Mouse (Mus musculus): ENCODE measurements around the gene Sf3b1.
"Not testable (repeated sequence)": the region's sequence is repeated elsewhere in the genome, so short reads cannot be mapped to it uniquely, and the experiment has no call there.

The Sf3b1 gene

DNA sequence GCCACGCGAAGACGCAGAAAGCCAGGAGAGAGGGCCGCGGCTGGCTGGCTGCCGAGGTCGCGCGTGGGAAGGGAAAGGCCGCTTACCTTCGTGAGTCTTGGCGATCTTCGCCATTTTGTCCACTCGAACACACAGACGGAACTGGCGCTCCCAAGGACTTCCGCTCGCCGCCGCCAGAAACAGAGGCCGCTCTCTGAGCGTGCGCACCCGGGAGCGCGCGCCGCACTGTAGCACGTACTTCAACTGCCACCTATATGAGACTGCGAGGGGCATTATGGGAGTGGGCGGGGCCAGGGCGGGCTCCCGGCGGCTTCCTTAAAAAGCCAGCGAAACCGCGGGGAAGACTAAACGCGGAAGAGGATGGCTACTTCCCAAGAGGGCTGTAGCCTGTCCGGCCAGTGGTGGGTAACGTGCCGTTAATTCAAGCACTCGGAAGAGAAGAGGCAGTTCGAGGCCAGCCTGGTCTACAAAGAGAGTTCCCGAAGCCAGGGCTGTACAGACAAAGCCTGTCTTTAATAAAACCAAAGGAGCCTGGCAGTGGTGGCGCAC is at the start of gene Sf3b1:
Gene Sf3b1 (minus strand): TSS at position 229 of the 549 bp plus-strand sequence.
- DNase-seq (ENCODE audit: extremely low read depth, low read depth): peak; percentile 98

GRCm38 (mm10) chr1:55076395-55076743 is 49.1 kb upstream of the Sf3b1 start:
- DNase-seq (ENCODE audit: extremely low read depth, low read depth): no peak

DNA sequence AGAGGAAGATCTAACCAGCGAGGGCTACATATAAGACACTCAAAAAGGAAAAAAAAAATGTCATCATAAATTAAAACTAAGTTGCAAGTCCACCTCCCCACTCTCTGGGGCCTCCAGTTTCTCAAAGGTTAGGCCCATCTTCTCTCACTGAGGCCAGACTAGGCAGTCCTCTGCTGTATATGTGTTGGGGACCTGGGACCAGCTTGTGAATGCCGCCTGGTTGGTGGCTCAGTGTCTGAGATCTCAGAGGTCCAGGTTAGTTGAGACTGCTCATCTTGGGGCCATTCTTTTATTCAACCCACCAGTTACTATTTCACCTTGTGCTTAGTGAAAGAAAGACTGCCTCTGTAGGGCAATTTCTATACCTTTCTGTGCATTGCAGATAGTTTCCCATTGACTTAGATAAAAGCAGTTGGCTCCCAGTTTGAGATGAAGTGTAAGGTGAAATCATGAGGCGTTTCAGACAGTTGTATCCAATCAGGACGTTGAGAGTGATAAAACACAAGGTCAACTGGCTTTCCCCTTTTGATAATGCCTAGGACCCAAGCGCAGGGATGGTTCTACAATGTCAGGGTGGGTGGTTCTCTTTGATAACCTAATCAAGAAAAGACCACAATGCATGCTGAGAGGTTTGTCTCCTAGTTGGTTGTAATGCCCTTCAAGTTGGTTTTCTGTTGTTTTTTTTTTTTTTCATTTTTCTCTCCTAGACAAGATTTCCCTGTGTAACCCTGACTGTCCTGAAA is 48.5 kb upstream of the Sf3b1 start:
- DNase-seq (ENCODE audit: extremely low read depth, low read depth): peak; percentile 90

DNA sequence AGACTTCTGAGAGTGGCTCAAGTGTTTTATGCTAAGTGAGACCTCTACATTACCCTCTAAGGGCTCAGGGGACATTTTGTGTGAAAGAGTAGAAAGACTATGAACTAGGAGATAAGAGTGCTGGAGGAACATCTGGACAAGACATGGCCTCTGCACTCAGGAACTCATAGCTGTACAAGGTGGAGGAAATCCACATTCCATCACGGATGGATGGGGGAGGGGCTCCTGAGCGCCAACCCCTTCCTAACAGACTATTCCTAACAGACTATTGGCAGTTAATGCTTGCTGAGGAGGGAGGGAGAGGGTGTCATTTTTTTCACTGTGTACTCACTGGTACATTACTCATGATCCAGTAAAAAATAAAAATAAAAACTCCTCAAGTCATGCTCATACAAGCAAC is 47.5 kb upstream of the Sf3b1 start:
- DNase-seq (ENCODE audit: extremely low read depth, low read depth): no peak

DNA sequence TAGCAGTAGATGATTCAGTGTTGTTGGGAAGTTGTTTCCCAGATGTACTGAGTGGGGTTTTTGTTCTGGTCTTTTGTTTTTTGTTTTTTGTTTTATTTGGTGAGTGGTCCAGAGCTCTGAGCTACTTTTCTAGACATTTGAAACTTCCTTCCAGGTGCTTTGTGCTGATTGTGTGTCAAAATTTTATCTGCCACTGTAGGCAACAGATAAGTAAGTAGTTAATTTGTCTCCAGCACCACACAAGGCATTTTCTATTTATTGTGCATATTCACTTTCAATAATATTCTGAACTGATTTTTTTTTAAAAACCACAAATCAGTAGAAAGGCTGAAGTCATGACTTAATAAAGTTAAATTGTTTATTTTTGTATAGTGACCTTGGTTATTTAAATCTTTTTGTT is 45.0 kb upstream of the Sf3b1 start:
- DNase-seq (ENCODE audit: extremely low read depth, low read depth): not testable (repeated sequence)

DNA sequence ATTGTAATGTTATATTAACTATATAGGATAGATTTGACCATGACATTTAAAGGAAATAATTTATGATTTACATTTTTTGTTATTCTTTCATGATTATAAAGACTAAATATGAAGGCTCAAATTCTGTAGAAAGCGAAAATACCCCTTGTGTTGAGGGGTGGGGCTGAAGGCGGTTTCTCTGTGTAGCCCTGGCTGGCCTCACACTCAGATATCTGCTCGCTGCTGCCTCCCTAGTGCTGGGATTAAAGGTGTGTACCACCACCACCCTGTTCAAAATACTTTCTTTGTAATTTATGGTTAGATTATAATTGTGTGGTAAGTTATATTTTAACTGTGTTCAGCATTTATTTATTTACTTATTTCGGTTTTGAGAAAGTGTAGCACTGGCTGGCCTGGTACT is 34.5 kb upstream of the Sf3b1 start:
- DNase-seq (ENCODE audit: extremely low read depth, low read depth): no peak

GRCm38 (mm10) chr1:55061099-55061498 is 33.8 kb upstream of the Sf3b1 start:
- no peak for DNase-seq (ENCODE audit: extremely low read depth, low read depth)

DNA sequence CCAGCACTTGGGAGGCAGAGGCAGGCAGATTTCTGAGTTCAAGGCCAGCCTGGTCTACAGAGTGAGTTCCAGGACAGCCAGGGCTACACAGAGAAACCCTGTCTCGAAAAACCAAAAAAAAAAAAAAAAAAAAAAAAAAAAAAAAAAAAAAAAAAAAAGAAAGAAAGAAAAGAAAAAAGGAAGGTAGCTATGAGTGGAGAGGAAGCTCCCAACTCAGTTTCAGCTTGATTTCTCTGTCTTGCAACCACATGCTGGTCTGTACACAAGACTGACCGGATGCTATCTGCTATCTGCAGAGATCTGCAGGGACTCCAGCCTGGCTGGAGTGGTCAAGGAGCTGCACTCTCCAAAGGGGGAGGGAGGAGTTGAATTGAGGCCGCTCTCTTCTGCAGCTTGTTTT is 31.1 kb upstream of the Sf3b1 start:
- not testable (repeated sequence) for DNase-seq (ENCODE audit: extremely low read depth, low read depth)

- peak; percentile 92 for DNase-seq (ENCODE audit: extremely low read depth, low read depth)
Observed at GRCm38 (mm10) chr1:55055322-55056115, 28.2 kb upstream of the Sf3b1 start.

- no peak for DNase-seq (ENCODE audit: extremely low read depth, low read depth)
Observed at GRCm38 (mm10) chr1:55053596-55053995, 26.3 kb upstream of the Sf3b1 start.

- DNase-seq (ENCODE audit: extremely low read depth, low read depth): no peak
Observed at GRCm38 (mm10) chr1:55053005-55053404, 25.7 kb upstream of the Sf3b1 start.

GRCm38 (mm10) chr1:55052355-55052953 is 25.2 kb upstream of the Sf3b1 start, which contains the start of gene Coq10b:
Gene Coq10b, plus strand, starts transcription at chr1:55052770.
- peak; percentile 94 for DNase-seq (ENCODE audit: extremely low read depth, low read depth)

DNA sequence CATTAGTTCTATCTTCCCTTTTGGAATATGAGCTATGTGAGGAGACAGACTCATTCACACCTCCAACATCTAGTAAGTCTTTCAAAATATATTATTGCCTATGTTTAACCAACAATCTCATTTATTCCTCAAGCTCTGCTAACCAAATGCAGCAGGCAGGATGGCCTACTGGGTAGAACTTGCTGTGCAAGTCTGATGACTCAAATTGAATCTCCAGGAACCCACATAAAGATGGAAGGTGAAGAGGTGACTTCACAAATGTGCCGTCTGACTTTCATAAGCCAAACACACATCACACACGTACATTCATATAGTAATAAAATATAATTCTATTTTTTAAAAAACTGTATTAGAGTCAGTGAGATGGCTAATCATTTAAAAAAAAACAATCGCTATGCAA is 24.4 kb upstream of the Sf3b1 start:
- DNase-seq (ENCODE audit: extremely low read depth, low read depth): no peak

DNA sequence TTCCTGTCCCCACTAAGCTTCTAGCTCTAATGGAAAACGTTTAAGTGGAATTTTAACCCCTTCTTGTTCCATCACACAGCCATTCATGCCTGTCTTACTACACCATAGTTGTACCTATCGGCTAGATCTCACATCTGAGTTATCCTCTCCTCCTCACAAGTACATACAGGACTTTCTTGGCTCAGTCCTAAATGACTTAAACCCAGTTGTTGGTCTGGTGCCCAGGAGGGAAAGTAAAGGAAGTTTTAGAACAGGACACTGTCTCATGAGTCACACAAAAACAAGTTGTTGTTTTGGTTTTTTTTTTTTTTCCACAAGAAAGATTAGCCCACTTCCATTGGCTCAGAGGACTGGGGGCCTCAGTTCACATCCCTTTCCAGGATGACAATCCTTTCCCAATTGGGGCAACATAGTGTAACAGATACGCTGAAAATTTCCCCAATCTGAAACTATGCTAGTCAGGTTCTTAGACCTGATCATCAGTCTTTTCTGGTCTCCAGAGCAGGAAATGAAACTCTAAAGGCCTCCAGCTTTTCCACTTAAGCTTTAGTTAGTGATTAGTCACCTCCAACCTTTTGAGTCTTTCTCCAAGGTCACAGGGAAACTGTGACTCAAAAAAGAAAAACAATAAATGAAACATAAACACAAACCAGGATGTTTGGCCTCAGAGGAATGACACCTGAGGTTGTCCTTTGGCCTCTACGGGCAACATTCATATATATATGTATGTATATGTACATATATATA is 21.7 kb upstream of the Sf3b1 start:
- no peak for DNase-seq (ENCODE audit: extremely low read depth, low read depth)

- no peak for DNase-seq (ENCODE audit: extremely low read depth, low read depth)
Observed at GRCm38 (mm10) chr1:55043164-55043563, 15.9 kb upstream of the Sf3b1 start.

DNA sequence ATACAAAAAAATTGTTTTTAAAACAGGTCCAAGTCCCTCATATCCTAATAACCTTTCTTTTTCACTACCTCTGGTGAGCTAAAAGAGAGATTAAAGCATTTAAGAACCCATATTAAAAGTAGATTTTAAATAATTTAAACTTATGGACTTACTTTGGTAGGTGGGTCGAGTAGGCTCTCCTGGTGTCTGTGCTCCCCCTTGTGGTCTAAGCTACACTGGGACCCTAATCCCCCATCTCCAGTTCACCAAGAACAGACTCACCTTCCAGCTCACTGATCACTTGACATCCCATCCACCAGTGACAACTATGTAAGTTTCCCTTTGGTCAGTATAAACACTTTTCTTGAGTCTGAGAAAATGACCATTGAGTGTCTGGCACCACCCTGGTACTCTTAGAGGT is 15.0 kb upstream of the Sf3b1 start:
- no peak for DNase-seq (ENCODE audit: extremely low read depth, low read depth)

DNA sequence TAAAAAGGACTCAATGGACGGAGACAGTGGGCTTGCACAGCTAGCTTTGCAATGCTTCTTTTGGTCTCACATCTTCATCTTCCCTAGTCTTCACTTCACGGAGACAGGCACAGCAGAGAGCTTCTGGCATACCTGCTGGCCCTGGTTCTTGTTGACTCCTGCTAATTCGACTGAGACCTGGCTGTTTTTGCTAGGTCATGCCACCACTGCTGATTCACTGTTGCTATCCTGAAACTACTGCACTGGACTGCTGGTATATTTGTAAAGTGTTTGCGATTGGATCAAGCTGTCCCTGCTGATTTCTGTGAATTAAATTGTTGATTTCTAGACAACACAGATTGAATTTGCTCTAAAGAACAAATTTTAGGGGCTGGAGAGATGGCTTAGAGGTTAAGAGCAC is 14.4 kb upstream of the Sf3b1 start:
- no peak for DNase-seq (ENCODE audit: extremely low read depth, low read depth)

DNA sequence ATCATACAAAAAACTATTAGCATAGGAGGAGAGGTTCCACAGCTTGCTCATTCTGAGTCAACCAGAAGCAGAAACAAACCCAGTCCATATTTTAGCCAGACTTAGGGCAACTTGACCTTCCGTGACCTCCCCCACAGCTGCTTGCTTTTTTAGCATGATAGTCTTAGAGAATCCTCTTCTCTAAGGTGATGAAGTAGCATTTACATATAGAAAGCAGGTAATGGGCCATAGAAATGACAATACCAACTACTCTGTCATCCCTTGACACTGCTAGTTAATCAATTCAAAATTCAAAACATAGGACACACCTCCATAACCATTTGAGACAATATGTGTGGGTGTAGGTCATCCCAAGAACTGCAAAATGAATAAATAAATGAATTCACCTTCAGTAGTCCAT is 12.7 kb upstream of the Sf3b1 start:
- DNase-seq (ENCODE audit: extremely low read depth, low read depth): no peak

DNA sequence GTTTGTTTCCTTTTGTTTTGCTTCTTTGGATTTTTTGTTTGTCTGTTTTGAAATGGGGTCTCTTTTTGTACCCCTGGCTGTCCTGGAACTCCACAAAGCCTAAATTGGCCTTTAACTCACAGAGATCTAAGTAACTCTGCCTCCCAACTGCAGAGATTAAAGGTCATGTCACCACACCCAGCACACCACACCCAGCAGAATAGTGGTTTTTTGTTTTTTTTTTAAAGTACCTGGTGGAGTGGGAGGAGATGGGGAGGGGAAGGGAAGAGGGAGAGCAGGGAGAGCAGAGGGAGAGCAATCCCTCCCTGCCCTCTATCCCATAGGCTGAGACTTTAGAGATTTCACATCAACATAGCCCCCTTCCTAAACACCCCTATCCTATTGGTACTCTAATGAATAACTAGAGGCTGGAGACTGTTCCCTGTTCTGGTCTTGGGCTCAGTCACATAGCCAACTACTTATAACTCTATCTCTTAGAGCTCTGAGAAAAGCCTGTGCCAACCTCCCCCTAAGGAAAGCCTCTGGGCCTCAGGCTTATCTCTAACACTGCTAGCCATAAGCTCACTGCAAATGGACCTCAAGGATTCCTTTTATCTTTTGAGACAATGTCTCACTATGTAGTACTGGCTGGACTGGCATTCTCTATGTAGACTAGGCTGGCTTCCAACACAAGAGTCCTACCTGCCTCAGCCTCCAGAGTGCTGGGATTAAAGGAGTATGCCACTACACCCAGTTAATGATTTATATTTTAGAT is 3.9 kb upstream of the Sf3b1 start:
- peak; percentile 39 for DNase-seq (ENCODE audit: extremely low read depth, low read depth)

DNA sequence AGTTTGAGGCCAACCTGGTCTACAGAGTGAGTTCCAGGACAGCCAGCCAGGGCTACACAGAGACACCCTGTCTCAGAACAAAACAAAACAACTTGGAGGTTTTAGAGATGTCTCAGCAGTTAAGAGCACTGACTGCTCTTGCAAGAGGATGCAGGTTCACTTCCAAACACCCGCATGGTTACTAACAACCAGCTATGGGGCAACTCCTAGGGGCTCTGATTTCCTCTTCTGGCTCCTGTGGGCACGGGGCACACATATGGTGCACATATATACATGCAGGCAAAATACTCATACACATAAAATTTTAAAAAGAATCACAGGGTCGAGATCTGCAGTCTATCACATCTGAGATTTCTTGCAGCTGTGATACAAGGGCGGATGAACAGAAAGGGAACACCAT is 2.2 kb upstream of the Sf3b1 start:
- no peak for DNase-seq (ENCODE audit: extremely low read depth, low read depth)

Measured in MEL-GATA-1-ER (cell line).